Mouse (Mus musculus) R1 (cell line): Measurements from ENCODE around the gene Trap1a.

Source experiments
- DNase-seq: peaks from one replicate; pipeline ENCODE4 v3.0.0-alpha.2; 2018; ENCODE audit warnings: low read depth, low spot score

Trap1a gene

GRCm38 (mm10) chrX:139333263-139333994 lies at the start of gene Trap1a:
TSS of gene Trap1a (plus strand) at chrX:139333683.
- peak; percentile 97 for DNase-seq

- DNase-seq, result no peak
Measured at GRCm38 (mm10) chrX:139293114-139293513, 40.4 kb upstream of the Trap1a start.

- DNase-seq, result no peak
Measured at GRCm38 (mm10) chrX:139295325-139295724, 38.2 kb upstream of the Trap1a start.

- peak; percentile 87 for DNase-seq
Measured at GRCm38 (mm10) chrX:139317356-139317755, 16.1 kb upstream of the Trap1a start.

- DNase-seq, result peak; percentile 25
Measured at GRCm38 (mm10) chrX:139332583-139332982, 900 bp upstream of the Trap1a start.

- DNase-seq, result peak; percentile 97
Measured at GRCm38 (mm10) chrX:139334504-139335418, 1.3 kb downstream of the Trap1a start.

- peak; percentile 81 for DNase-seq
Measured at GRCm38 (mm10) chrX:139335419-139336074, 2.1 kb downstream of the Trap1a start.

GRCm38 (mm10) chrX:139339553-139339952 lies 6.1 kb downstream of the Trap1a start:
- no peak for DNase-seq

- peak; percentile 6 for DNase-seq
Measured at GRCm38 (mm10) chrX:139341185-139341584, 7.7 kb downstream of the Trap1a start.

GRCm38 (mm10) chrX:139352192-139352772 lies 18.8 kb downstream of the Trap1a start:
- DNase-seq, result no peak

GRCm38 (mm10) chrX:139357639-139358260 lies 24.3 kb downstream of the Trap1a start:
- peak; percentile 92 for DNase-seq

- DNase-seq, result peak; percentile 71
Measured at GRCm38 (mm10) chrX:139358361-139358760, 24.9 kb downstream of the Trap1a start.

- no peak for DNase-seq
Measured at GRCm38 (mm10) chrX:139366837-139367528, 33.5 kb downstream of the Trap1a start.

- DNase-seq, result no peak
Measured at GRCm38 (mm10) chrX:139367529-139367908, 34.0 kb downstream of the Trap1a start.

- DNase-seq, result peak; percentile 34
Measured at GRCm38 (mm10) chrX:139369122-139369521, 35.6 kb downstream of the Trap1a start.

- peak; percentile 27 for DNase-seq
Measured at GRCm38 (mm10) chrX:139372665-139373064, 39.2 kb downstream of the Trap1a start.
